Mouse (Mus musculus) stomach, embryonic 15.5 days (tissue): ENCODE measurements at regions not wholly inside any gene's neighbourhood (a gene's known extent, or its start where the extent isn't known, plus 50 kb on each side); places are given as distances from the start of the nearest gene placed in this dataset.

ENCODE experiments used
- ATAC-seq: fragments of 200-750 bp; cut with Nextera tagmentation; 2 replicates; pipeline ENCODE4 v1.8.0; 2017; ENCODE audit warnings: low read depth, moderate number of reproducible peaks, moderate TSS enrichment; ENCODE audit not compliant: insufficient read depth, low FRiP score
- H3K27ac ChIP-seq: fragments of 300-500 bp; sonication (generic); 2 replicates; pipeline ENCODE4 v1.5.1; 2015; ENCODE audit warnings: mild to moderate bottlenecking, inconsistent platforms
- H3K27me3 ChIP-seq: fragments of 300-500 bp; sonication (generic); replicated peaks from 2 replicates; pipeline ENCODE4 v1.6.1; 2015; ENCODE audit warnings: inconsistent platforms
- H3K36me3 ChIP-seq: fragments of 300-500 bp; sonication (generic); 2 replicates; pipeline ENCODE4 v1.6.1; 2015; ENCODE audit warnings: inconsistent platforms
- H3K4me1 ChIP-seq: fragments of 300-500 bp; sonication (generic); 2 replicates; pipeline ENCODE4 v1.6.1; 2015; ENCODE audit warnings: inconsistent platforms
- H3K4me2 ChIP-seq: fragments of 300-500 bp; sonication (generic); 2 replicates; pipeline ENCODE4 v1.6.1; 2015; ENCODE audit warnings: mild to moderate bottlenecking, inconsistent platforms
- H3K4me3 ChIP-seq: fragments of 300-500 bp; sonication (generic); replicated peaks from 2 replicates; pipeline ENCODE4 v1.5.1; 2015; ENCODE audit warnings: inconsistent platforms
- H3K9ac ChIP-seq: fragments of 300-500 bp; sonication (generic); 2 replicates; pipeline ENCODE4 v1.6.1; 2015; ENCODE audit warnings: inconsistent platforms
- H3K9me3 ChIP-seq: fragments of 300-500 bp; sonication (generic); 2 replicates; pipeline ENCODE4 v1.6.1; 2016; ENCODE audit warnings: inconsistent platforms
- WGBS: fragments of 180-500 bp; shearing (Covaris S2); methylation state at CpG from one replicate; pipeline ENCODE4 v1.1.7; 2015; 5-methylcytosine and 5-hydroxymethylcytosine counted together

GRCm38 (mm10) chr1:73459754-73460534, 444.2 kb upstream of the Tnp1 start:
- H3K4me2 ChIP-seq = no peak overlapping the region
- no peaks in the 10 kb centered on the region for H3K36me3 ChIP-seq
- no peaks in the 10 kb centered on the region for H3K27me3 ChIP-seq
- H3K9ac ChIP-seq = no peak overlapping the region
- no peak for ATAC-seq
- H3K27ac ChIP-seq = no peak overlapping the region
- no peak overlapping the region for H3K4me3 ChIP-seq
- no peaks in the 10 kb centered on the region for H3K4me1 ChIP-seq
- 72% methylated on average over 13 of the region's 13 CpGs for WGBS
- H3K9me3 ChIP-seq = no peaks in the 10 kb centered on the region

- Histone ChIP-seq H3K4me3 (no peak overlapping the region), H3K27me3 (no peaks in the 10 kb centered on the region), H3K4me2 (no peak overlapping the region), H3K4me1 (no peaks in the 10 kb centered on the region), H3K27ac (no peak overlapping the region), H3K36me3 (no peaks in the 10 kb centered on the region), H3K9me3 (no peaks in the 10 kb centered on the region), H3K9ac (no peak overlapping the region)
- WGBS = 78% methylated on average over 2 of the region's 2 CpGs
- ATAC-seq = no peak
These were observed 441.6 kb upstream of the Tnp1 start for GRCm38 (mm10) chr1:73457261-73457660.

DNA sequence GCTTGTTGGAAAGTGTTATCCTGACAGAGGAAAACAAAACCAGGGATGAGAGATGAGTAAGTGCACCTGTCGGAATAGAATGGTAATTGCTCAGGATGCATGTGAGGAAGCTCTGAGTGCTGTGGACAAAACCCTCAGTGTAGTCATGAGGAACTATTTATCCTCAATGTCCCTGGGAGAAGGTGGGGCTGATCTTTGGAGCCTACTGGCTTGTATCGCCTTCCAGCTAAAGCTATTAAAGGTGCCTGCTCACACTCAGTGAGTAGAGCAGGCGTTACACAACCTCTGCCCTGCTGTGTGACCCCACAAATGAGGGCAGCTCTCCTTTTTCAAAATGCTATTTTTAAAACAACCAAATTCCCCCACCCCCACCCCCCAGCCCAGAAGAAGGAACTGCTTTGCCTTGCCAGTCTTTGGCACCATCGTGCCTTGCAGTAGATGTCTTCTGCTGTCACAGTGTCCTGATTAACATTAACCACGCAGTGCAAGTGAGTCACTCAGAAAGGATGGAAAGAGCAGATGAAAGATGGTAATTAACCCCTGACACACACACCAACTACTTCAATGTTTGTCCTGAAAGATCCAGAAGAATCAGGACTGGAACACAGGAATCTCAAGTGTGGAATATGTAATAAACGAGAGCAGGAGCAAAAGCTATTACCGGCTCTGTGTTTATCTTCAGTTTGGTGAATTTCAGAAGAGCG, 440.8 kb upstream of the Tnp1 start:
- Histone ChIP-seq H3K9ac (no peak overlapping the region), H3K9me3 (no peaks in the 10 kb centered on the region), H3K36me3 (no peaks in the 10 kb centered on the region), H3K4me1 (no peaks in the 10 kb centered on the region), H3K4me2 (no peak overlapping the region), H3K27me3 (no peaks in the 10 kb centered on the region), H3K27ac (no peak overlapping the region), H3K4me3 (no peak overlapping the region)
- 62% methylated on average over 8 of the region's 8 CpGs for WGBS
- no peak for ATAC-seq

GRCm38 (mm10) chr1:73444216-73444890, 428.6 kb upstream of the Tnp1 start:
- WGBS = 25% methylated on average over 6 of the region's 6 CpGs
- Histone ChIP-seq H3K4me1 (no peaks in the 10 kb centered on the region), H3K9me3 (no peaks in the 10 kb centered on the region), H3K27me3 (no peaks in the 10 kb centered on the region), H3K9ac (no peak overlapping the region), H3K4me2 (no peak overlapping the region), H3K36me3 (no peaks in the 10 kb centered on the region), H3K27ac (peak overlapping the region; percentile 41; the same call in 1 of the 2 replicates), H3K4me3 (no peak overlapping the region)
- no peak for ATAC-seq

DNA sequence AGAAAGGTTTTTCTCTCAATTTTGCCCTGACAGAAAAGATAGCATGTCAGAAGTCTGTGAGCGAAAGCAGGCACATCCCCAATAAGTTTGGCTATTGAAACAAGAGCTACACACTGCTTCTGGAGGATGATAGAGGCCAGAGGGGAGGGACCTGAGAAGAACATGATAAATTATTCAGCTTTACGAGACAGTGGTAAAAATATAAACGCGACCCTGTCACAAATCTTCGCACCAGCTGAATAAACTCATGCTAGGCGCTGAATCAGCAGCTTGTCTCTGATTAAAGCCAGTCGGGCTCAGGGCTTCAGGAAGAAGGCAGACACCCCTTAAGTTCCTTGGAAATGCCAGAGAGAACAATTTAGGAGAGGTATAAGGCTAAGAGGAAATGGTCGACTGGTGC, 422.7 kb upstream of the Tnp1 start:
- H3K9ac ChIP-seq = no peak overlapping the region
- 33% methylated on average over 8 of the region's 8 CpGs for WGBS
- no peaks in the 10 kb centered on the region for H3K27me3 ChIP-seq
- no peak overlapping the region for H3K4me2 ChIP-seq
- no peaks in the 10 kb centered on the region for H3K9me3 ChIP-seq
- H3K4me3 ChIP-seq = no peak overlapping the region
- no peaks in the 10 kb centered on the region for H3K36me3 ChIP-seq
- peaks cover 3% of the 10 kb centered on the region; the same call in 1 of the 2 replicates for H3K4me1 ChIP-seq
- no peak overlapping the region for H3K27ac ChIP-seq
- no peak; the same call in 1 of the 2 replicates for ATAC-seq

DNA sequence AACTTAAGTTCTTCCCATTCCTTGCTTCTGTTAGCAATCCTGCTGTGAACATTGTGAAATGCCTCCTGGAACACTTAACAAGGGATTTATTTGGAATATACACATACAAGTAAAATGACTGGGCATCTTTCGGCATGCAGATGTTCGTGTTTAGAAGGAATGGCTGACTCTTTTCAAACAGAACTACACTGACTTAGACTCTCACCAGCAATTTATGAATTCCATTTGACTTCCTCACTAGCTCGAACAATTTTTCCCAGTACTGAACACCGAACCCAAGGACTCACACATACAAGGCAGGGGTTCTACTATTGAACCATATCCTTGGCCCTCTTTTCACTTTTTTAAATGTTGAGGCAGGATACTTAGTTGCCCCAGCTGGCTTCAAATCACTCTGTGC, 412.4 kb upstream of the Tnp1 start:
- Histone ChIP-seq H3K27me3 (no peaks in the 10 kb centered on the region), H3K36me3 (no peaks in the 10 kb centered on the region), H3K4me2 (no peak overlapping the region), H3K4me1 (no peaks in the 10 kb centered on the region), H3K9ac (no peak overlapping the region), H3K27ac (peak overlapping the region; percentile 18; the same call in 1 of the 2 replicates), H3K4me3 (no peak overlapping the region), H3K9me3 (no peaks in the 10 kb centered on the region)
- 61% methylated on average over 4 of the region's 4 CpGs for WGBS
- ATAC-seq = no peak

DNA sequence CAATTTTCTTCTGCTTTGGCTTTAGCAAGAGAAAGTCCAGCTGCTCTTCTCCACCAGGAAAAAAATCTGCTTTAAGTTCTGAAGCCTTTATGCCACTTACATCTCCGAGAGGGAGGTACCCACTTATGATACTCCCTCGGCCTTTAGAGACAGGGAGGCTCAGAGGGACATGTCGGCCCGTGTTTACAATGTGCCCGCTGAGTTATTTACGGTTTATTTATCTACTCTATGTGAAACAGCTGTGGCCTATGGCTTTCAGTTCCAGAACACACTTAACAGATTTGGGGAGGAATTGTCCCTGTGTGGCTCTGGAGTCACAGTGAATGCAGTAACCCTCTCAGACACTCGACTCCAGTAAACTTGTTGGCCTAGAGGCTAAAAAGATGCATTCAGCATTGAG, 409.3 kb upstream of the Tnp1 start:
- Histone ChIP-seq H3K36me3 (no peaks in the 10 kb centered on the region), H3K4me1 (no peaks in the 10 kb centered on the region), H3K27ac (0 out of 2 replicates have a peak overlapping the region, but pooled peaks have one; percentile 11), H3K4me3 (no peak overlapping the region), H3K27me3 (no peaks in the 10 kb centered on the region), H3K9me3 (no peaks in the 10 kb centered on the region), H3K9ac (no peak overlapping the region), H3K4me2 (no peak overlapping the region)
- no peak for ATAC-seq
- WGBS = 27% methylated on average over 7 of the region's 7 CpGs

- 83% methylated on average over 2 of the region's 2 CpGs for WGBS
- ATAC-seq = no peak
These were observed 402.5 kb upstream of the Tnp1 start for GRCm38 (mm10) chr1:73418196-73418595.

DNA sequence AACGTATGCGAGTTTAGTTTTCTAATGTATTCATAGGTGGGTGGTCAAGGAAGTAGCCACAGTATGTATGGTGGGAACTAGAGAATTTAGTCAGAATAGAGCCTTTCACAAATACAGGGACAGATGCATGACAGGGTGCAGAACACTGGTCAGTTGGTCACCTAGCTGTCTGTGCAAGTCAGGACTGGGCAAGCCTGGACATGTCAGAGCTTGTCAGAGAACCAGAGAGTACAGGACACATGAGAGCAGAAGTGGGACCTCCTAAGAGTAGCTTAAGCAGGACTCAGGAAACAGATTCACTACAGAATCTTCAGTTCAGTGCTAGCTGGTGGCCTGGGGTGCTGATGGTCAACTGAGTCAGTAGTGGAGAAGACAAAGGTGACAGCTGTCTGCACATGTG, 395.7 kb upstream of the Tnp1 start:
- Histone ChIP-seq H3K9me3 (no peaks in the 10 kb centered on the region), H3K4me1 (no peaks in the 10 kb centered on the region), H3K9ac (no peak overlapping the region), H3K4me3 (no peak overlapping the region), H3K4me2 (no peak overlapping the region), H3K36me3 (no peaks in the 10 kb centered on the region), H3K27me3 (no peaks in the 10 kb centered on the region), H3K27ac (no peak overlapping the region)
- no peak for ATAC-seq
- 92% methylated on average over 2 of the region's 2 CpGs for WGBS

More at GRCm38 (mm10) chr1:73418196-73418595, 402.5 kb upstream of the Tnp1 start:
- no peak overlapping the region for H3K4me2 ChIP-seq
- H3K36me3 ChIP-seq = no peaks in the 10 kb centered on the region
- H3K27ac ChIP-seq = no peak overlapping the region
- no peak overlapping the region for H3K9ac ChIP-seq
- H3K4me3 ChIP-seq = no peak overlapping the region
- no peaks in the 10 kb centered on the region for H3K27me3 ChIP-seq
- H3K4me1 ChIP-seq = no peaks in the 10 kb centered on the region
- no peaks in the 10 kb centered on the region for H3K9me3 ChIP-seq

DNA sequence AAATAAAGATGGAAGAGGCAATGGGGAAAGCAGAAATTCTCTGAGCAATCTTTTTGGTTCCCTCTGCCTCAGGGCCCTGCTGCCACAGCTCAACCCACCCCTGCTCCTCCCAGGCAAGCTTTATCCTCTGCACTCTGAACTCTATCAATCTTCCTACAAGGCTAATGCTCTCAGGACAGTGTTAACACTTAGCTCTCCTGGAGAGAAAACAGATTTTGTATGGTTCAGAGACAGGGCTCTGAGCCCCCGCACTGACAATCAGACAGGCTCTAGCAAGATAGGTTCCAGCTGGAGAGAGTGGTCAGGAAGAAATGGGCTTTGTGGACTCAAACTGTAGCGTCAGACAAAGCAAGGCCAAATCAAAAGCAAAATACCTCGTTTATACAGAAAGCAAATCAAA, 383.5 kb upstream of the Tnp1 start:
- no peaks in the 10 kb centered on the region for H3K9me3 ChIP-seq
- H3K4me3 ChIP-seq = no peak overlapping the region
- H3K27ac ChIP-seq = peak overlapping the region; percentile 41; the same call in 1 of the 2 replicates
- WGBS = 19% methylated on average over 3 of the region's 3 CpGs
- peak; percentile 65; the same call in 1 of the 2 replicates for ATAC-seq
- H3K4me2 ChIP-seq = no peak overlapping the region
- H3K9ac ChIP-seq = no peak overlapping the region
- H3K36me3 ChIP-seq = no peaks in the 10 kb centered on the region
- 0 out of 2 replicates have a peak, but pooled peaks cover 2% of the 10 kb centered on the region for H3K4me1 ChIP-seq
- H3K27me3 ChIP-seq = no peaks in the 10 kb centered on the region

DNA sequence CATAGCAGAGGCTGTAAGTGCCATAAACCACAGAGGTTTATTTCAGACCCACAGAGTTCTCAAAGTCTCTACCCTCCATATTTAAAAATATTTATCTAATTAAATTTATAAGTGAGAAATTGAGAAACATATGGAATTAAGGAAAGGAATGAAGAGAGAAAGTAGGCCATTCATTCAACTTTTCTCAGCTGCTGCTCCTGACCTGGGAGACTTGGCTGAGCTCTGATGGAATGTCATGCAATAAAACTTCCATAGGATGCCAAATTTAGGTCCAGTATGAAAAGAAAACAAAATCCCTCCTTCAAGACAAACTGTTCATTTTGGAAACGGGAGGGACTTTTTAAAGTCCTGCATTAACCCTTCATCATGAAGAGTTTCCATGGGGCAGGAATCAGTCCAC, 379.3 kb upstream of the Tnp1 start:
- Histone ChIP-seq H3K4me3 (no peak overlapping the region), H3K27ac (peak overlapping the region; percentile 21; the same call in 1 of the 2 replicates)

DNA sequence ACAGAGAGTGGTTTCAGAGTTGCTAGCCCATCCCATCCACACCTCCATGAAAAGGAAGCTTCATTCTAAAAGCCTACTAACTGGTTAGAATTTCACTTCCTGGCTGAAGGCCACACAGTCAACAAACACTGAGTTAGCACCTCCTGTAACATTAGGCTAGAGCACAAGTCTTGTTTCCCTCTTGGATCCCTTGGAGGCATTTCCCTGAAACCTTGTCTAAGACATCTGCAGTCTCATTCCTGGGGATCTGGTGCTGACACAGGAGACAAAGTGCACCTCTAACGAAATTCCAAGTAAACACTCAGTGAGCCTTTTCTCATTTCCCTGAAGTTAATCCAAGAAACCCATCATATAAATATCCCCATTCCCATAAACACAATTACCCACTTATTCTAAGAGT, 378.8 kb upstream of the Tnp1 start:
- no peaks in the 10 kb centered on the region for H3K9me3 ChIP-seq
- no peak overlapping the region for H3K9ac ChIP-seq
- H3K4me2 ChIP-seq = no peak overlapping the region
- ATAC-seq = no peak
- 0 out of 2 replicates have a peak, but pooled peaks cover 2% of the 10 kb centered on the region for H3K4me1 ChIP-seq
- WGBS = 24% methylated on average over 1 of the region's 1 CpGs
- no peaks in the 10 kb centered on the region for H3K27me3 ChIP-seq
- H3K4me3 ChIP-seq = no peak overlapping the region
- no peak overlapping the region for H3K27ac ChIP-seq
- no peaks in the 10 kb centered on the region for H3K36me3 ChIP-seq

More for the DNA sequence above, 379.3 kb upstream of the Tnp1 start:
- H3K4me2 ChIP-seq = no peak overlapping the region
- no peaks in the 10 kb centered on the region for H3K27me3 ChIP-seq
- WGBS = 32% methylated on average over 1 of the region's 1 CpGs
- H3K9me3 ChIP-seq = no peaks in the 10 kb centered on the region
- no peak overlapping the region for H3K9ac ChIP-seq
- H3K36me3 ChIP-seq = no peaks in the 10 kb centered on the region
- 0 out of 2 replicates have a peak, but pooled peaks cover 2% of the 10 kb centered on the region for H3K4me1 ChIP-seq
- no peak for ATAC-seq
